Mouse (Mus musculus) small intestine, adult 2 months (tissue): ENCODE data around the gene Ust.

Experiments
- CTCF ChIP-seq: fragments of 200-500 bp; IDR thresholded peaks from 2 replicates; pipeline ENCODE4 v1.5.1; 2012; ENCODE audit warnings: low read depth, mild to moderate bottlenecking, control low read depth, inconsistent platforms, low read length, moderate library complexity, mixed read lengths; ENCODE audit not compliant: insufficient replicate concordance, insufficient read length; ENCODE audit errors: extremely low read depth
- POLR2A ChIP-seq: fragments of 200-500 bp; IDR thresholded peaks from 2 replicates; pipeline ENCODE4 v1.6.1; 2012; ENCODE audit warnings: low read depth, mild to moderate bottlenecking, control low read depth, inconsistent platforms, low read length, moderate library complexity

- no peak for TF ChIP-seq POLR2A
- no peak for TF ChIP-seq CTCF
Measured at GRCm38 (mm10) chr10:8290661-8291060, 228.0 kb downstream of the Ust start.
